Mouse (Mus musculus) neural tube, embryonic 12.5 days (tissue): ENCODE results near the gene Als2cl. TPM values are rescaled to one million over a fixed set of nuclear protein-coding genes. Genes with fewer than 3 reads are reported as not detected.

Experiments used
- microRNA-seq: library from miRNA; unstranded; fragments of <30 nt; microRNA quantifications from one replicate; pipeline ENCODE4, GENCODE M21; 2017
- polyA plus RNA-seq: library from polyadenylated mRNA; unstranded; fragments of >200 nt; fragmentation: Nextera tagmentation; extraction: Ambion mirVana; gene quantifications from 2 replicates; pipeline ENCODE4 v1.2.1, GENCODE M21; 2016

The Als2cl gene
- polyA plus RNA-seq, 1 experiment from 2014 or later = 1.2 TPM

Small RNAs within 50 kb of the gene (microRNA-seq; reads per million reads assigned to microRNA genes)
- not detected for gene Gm24269

Other genes starting within 250 kb of the Als2cl start
- 1.6 and 2.6 TPM in 2 replicates for gene Nbeal2, start 225.7 kb upstream of the Als2cl start, polyA plus RNA-seq
- 125 and 133 TPM in 2 replicates for gene Ccdc12, start 223.4 kb upstream of the Als2cl start, polyA plus RNA-seq
- 1.0 and 3.9 TPM in 2 replicates for gene Myl3, start 138.0 kb upstream of the Als2cl start, polyA plus RNA-seq
- 40.6 and 42.4 TPM in 2 replicates for gene Pth1r, start 132.7 kb upstream of the Als2cl start, polyA plus RNA-seq
- gene Prss42, start 81.7 kb upstream of the Als2cl start, polyA plus RNA-seq = not detected in 2 replicates
- gene Prss44, start 65.9 kb upstream of the Als2cl start, polyA plus RNA-seq = not detected in 2 replicates
- gene Prss43, start 53.2 kb upstream of the Als2cl start, polyA plus RNA-seq = not detected in 2 replicates
- gene Prss45, start 45.3 kb upstream of the Als2cl start, polyA plus RNA-seq = not detected in 2 replicates
- not detected in 2 replicates for gene Prss46, start 35.4 kb upstream of the Als2cl start, polyA plus RNA-seq
- 0.28 TPM in 1 of 2 replicates, not detected in the other for gene Prss50, start 21.9 kb upstream of the Als2cl start, polyA plus RNA-seq
- 0.70 and 1.1 TPM in 2 replicates for gene Tmie, start 243 bp downstream of the Als2cl start, polyA plus RNA-seq
- not detected in 2 replicates for gene Fam240a, start 37.0 kb downstream of the Als2cl start, polyA plus RNA-seq
- gene Tdgf1, start 66.3 kb downstream of the Als2cl start, polyA plus RNA-seq = not detected in 2 replicates
- 0.41 and 0.48 TPM in 2 replicates for gene Lrrc2, start 71.7 kb downstream of the Als2cl start, polyA plus RNA-seq
- gene Rtp3, start 110.7 kb downstream of the Als2cl start, polyA plus RNA-seq = not detected in 2 replicates
- 1.2 and 2.2 TPM in 2 replicates for gene Ltf, start 139.4 kb downstream of the Als2cl start, polyA plus RNA-seq
- 0.70 and 0.72 TPM in 2 replicates for gene Ccrl2, start 177.6 kb downstream of the Als2cl start, polyA plus RNA-seq
- gene Lrrfip2, start 237.7 kb downstream of the Als2cl start, polyA plus RNA-seq = 47.0 and 53.1 TPM in 2 replicates